Mouse (Mus musculus) Muller cell, postnatal 12 days (primary cell): ENCODE data around the gene Pom121l2.

Experiments used
- DNase-seq: peaks from one replicate; pipeline ENCODE4 v3.0.0-alpha.2; 2015; ENCODE audit errors: inconsistent ontology term

Gene Pom121l2

DNA sequence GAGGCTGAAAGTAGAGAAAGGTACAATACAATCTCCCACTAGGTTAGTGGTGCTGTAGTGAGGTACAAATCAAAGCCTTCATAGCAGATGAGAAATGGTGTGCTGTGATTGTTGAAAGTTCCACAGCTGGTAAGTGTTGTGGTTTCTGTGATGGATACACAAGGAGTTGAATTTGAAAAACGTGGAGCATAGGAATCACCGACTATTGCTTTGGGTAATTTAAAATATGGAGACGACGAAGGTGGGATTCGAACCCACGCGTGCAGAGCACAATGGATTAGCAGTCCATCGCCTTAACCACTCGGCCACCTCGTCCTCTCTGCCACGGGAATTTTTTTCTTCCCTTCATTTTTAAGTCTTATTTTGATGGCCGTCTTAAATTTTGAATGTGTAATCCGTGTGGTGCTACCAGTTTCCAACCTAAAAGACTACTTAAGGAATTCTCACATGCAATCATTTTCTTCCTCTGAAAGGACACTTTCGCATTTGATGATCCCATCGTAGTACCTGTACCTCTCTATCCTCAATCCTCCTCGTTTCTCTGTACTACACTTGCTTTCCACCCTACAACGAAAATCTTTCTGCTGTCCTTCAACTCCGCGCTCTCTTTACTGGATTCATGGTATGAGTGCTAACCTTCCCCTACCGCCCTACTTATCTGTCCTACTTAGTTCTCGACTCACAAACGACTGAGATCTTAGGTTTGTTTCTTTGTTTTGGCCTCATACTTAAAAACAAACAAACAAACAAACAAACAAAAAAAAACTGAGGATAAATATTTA lies 13.2 kb downstream of the Pom121l2 start:
- peak; percentile 54 for DNase-seq

DNA sequence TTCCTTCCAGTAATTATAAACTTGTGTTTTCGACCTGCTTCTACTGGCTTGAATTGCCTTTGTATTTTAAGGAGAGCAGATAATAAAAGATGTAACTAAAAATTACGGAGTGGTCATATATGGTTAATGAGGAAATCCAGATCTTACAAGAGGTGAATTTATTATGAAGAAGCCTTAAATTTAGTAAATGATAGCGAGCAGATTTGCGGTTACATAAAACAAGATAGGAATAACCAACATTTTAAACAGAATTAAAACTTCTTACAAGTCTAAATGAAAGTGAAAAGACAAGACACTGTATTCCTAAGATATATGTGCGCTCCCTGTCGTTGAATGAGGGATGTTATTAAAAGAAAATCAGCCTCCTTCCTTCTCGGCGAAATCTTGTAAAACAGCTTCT lies 13.9 kb downstream of the Pom121l2 start:
- DNase-seq: peak; percentile 38

DNA sequence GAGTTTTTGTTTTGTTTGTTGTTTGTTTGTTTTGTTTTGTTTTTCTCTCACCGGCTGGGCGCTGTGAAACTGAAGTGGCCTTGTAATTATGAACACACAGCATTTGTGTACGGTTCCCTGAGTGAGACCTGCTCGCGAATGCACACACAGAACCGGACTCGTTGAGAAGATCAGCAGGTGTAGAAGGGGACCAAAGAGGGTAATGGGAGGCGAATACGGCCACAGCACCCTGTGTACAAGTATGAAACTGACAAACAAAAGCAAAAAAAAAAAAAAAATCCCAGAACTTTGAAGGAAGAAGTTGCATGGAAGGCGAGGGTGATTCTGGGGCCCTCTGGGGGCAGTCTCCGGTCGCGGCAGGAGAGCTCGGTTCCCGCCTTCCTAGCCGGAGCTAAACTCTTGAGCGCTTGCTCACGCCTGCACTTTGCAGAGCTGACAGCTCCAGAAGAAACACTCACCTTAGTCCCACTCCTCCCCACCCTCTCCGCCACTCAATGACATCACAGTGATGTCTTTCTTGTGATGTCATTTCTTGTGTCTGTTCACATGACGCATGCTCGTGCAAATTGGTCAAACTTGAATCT lies 14.4 kb downstream of the Pom121l2 start:
- peak; percentile 48 for DNase-seq

DNA sequence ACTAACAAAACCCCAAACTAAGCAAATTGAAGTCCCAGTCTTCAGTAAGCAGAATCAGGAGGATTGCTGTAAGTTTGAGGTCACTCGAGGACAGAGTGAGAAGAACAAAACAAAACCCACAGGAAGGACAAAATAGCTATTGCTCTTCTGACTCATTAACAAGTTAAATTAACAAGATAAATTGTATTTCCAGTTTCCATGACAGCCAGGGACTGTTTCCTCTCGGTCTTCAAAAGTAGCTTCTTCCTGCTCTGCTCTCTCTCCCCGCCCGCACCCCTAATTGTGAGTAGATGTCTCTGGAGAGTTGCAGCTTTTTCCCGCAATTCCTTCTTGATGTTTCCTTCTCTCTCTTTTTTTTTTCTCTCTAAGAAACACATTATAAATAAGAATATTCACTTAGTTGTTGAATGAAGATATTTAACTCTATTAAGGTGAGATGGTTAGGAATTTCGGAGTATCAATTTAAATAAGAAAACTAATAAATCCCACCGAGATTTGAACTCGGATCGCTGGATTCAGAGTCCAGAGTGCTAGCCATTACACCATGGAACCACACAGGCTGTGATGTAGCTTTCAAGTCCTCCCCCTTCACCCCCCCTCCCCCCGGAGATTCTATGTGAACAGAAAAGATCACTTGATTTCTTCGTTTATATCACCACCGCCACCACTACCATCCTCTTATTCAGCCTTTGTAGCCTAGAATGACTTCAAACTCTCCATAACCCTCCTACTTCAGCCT lies 15.3 kb downstream of the Pom121l2 start:
- peak; percentile 74 for DNase-seq

DNA sequence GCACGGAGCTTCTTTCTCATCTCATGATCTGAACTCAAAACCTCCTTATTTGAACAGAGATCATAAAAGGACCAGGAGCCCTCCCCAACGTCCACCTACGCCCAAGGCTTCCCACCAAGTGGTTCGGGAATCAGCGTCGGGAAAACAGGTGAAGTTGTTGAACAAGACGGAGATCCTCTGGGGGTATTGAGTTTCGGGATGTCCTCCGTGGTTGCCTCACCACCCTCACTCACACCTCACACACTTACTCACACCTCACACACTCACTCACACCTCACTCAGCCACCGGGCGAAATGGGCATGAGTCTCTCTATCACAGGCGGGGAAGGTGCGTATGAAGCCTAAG lies 15.8 kb downstream of the Pom121l2 start:
- DNase-seq: no peak

DNA sequence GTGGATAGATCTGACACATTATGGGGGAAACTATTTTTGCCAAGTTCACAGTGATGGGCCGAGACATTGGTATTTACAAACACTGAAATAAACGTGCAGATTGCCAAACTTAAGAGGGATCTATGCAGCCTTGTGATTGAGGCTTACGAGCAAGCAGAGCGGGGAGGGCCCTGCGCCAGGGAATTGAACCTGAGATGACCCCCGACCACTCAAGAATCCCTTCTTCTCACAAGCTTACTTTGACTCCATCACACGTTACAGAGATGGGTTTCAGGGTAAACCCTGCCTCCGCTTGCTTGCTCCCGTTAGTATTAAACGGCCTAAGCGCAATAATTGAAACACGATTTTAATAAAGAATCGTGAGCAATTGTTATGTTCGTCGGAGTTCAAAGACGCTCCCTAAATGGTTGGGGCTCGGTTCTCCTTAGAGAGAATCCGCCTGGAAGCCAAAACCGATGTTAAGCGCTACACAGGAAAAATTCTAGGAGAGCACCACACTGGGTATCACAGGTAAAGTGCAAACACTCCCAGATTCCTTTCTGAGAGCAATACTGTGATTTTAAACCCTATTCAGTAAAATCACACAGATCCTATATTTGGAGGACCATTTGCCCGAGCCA lies 16.3 kb downstream of the Pom121l2 start:
- DNase-seq: peak; percentile 16

DNA sequence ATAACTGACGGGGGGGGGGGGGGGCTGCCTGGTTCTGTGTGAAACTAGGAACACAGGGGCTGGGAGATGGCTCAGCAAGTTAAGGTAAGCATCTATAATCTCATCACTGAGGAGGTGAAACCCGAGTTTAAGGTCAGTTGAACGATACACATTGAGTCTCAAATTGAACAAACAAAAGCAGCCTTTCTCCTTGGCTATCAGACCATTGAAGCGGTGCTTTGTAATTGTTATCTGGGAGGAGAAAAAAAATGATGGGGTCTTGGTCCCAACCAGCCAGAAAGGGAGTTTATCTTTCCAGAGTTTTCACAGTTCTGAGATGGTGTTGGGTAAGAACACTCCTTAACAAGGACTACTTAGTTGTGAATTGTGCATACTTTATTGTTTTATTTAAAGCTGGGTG lies 16.8 kb downstream of the Pom121l2 start:
- no peak for DNase-seq

DNA sequence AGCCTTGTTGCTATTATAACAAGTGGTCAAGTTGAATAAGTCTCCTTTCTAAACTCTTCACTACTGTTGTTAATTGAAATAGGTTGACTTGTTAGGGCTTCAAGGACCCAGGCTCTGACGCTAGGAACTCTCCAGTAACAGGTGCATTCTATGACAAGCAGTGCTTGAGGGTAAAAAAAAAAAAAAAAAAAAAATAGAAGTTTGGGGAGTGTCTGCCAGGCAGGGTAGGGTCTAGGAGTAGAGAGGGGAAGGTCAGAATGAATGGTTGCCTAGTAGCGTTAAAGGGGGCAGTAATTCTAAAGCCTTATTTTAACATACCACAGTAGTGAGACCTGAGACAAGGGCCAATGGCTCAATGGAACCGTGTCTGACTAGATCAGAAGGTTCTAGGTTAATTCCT lies 17.4 kb downstream of the Pom121l2 start:
- DNase-seq: no peak

DNA sequence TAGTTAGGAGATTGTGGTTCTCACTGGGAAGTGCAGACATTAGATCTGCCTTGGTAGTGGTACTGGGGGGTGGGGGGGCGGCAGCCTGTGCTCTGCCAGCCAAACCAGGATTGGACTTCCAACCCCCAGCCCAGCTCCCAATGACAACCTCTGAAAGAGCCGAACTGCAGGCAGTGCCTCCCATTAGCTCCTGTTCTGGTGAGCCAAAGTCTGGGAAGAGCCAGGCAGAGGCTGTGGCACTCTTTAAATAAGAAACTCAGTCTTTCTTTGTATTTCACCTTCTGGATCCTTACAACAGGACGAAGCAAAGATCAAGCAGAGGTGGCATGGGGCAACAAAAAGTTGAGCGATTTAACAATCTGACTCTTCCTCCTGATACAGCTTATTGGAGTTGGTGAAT lies 18.2 kb downstream of the Pom121l2 start:
- DNase-seq: no peak

DNA sequence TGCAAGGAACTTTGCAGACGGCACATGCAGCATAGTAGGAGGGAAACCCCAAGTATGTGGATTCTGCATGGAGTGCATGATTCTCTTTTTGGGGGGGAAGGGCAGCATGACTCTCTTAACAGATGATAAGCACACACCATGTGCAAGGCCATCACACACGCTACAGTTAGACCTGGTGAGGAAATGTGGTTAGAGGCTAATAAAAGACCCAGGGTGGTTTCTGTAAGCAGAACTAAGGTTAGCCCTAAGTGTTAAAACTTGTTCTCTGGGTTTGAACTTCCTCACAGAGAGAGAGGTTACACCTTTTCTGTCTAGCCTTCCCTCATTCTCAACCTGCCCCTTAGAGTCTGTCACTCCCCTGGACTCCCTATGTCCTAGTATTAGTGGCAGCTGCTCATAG lies 20.4 kb downstream of the Pom121l2 start:
- no peak for DNase-seq

DNA sequence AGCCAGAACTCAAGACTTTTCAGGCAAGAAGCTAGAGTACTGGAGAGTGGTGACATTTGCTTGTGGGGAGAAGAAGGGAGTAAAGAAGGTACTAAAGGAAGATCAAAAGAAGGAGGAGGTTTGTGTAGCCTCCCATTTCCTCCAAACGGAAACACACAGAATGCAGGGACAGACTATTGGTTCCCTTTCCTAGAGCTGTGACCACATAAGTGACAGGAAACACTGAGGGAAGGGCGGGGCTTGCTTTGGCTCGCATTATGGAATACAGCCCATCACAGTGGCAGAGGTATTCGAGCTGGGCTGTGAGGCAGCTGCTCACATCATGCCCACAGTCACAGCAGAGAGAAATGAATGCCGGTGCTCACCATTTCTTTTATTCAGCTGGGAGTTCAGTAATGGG lies 20.8 kb downstream of the Pom121l2 start:
- no peak for DNase-seq

DNA sequence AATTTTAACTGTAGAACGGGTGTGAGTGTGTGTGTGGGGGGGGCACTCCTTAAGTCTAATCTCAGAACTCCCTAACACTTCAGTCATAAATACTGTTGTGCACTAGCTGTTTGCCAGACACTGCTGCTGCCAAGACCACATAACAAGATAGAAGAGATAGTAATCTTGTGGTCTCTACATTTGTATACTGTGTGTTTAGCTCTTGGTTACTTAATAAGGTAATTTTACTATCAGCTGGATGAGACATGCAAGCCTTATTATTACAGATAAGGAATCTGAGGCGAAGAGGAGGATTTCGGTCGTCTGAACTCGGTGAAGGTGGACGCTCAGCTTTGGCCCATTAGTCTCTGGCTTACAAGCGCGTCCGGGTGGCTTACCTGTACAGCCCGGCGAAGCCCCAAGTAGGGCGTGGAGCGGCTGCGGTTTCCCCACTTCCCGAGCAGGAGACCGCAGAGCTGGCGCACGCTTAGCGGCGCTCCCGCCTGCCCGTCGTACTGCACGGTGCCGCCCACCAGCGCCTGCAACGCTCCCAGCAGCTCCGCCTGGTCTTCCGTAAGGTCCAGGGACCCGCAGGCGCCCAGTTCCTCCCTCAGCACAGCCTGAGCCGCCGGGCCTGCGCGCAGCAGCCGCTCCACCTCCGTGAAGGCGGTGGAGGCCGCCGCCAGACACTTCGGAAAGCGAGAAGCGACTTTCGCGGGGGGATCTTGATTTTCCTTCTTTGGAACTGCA lies 24.8 kb downstream of the Pom121l2 start:
- peak; percentile 61 for DNase-seq

DNA sequence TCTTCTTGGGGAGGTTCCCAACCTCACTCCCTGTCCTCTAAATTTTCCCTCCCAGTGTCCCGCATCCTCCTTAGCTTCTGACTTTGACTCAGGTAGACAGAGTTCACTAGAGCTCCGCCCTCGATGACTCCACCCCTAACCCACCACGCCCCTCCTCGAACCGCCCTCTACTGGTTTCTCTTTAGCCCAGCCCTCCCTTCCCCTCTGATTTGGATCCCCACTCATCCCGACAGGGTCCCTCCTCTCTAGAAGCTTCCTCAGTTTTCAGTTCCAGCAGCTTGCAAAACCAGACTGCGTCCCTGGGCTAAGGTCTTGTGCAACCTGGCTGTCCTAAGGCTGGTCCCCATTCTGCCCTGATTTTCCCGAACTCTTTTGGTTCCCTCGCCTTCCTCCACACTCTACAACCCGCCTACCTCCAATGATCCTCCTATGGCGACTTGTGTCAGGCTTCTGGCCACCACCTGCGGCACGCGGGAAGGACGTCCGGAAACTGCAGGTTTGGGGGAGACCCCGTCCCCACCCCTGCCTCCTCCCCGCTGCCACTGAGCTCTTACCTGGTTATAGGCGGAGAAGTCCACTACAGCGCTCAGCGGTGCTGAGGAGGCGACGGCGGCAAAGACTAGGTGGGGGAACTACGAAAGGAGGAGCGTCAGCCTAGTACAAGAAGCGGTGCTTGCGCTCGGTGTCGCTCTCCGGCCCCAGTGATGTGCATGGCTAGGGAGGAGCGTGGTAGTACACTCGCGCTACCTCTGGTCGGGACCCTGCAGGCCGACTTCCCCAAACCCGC lies 25.5 kb downstream of the Pom121l2 start:
- peak; percentile 70 for DNase-seq

DNA sequence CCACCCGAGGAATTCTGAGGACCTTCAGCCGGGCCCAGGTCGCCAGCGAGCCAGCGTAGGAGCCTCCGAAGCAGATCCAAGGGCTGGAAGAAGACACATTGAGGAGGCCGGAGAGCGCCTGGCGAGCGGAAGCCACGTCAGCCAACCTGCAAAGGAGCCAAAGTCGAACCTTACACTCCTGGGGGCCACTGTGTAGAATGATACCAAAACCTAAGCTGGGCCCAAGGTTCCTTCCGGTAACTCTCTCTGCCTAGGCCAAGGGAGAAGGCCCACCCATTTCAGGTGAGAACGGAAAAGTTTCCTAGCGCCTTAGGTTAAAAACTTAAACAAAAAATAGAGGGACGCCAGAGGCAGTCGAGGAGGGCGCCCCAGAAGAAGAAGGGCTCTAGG lies 26.1 kb downstream of the Pom121l2 start:
- no peak for DNase-seq

DNA sequence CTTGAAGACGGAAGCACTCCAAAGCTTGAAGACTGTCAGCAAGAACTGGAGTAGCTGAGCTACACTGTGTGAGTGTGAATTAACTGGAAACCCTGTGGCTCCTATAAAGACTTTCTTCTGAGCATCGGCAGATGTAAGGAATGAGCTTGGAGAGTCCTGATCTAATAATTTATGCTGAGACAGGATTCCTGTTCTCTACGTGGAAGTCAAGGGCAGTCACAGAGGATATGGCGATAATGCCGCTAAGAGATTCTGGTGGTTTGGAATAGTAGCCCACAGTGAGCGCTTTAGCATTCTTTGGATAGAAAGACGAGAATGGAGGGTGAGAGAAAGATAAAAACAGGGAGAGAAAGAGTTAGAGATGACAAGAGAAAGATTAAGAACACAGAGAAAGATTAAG lies 26.9 kb downstream of the Pom121l2 start:
- no peak for DNase-seq

DNA sequence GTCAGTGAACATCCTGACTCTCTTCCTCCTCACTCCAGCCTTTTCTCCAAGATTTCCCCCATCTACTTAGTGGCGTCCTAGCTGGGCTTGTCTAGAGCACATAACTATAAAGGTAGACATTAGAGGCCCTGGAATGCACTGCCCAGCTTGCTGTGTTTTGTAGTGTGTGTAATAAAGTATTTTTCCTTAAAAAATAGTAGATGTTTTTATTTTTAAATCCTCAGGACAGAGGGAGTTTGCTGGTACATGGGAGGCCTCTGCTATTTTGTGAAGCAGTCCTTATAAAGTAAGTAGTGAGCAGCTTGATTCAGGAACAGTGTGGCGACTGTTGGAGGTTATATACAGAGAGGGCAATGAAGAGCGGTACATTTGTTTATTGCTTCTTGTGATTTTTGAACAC lies 27.7 kb downstream of the Pom121l2 start:
- DNase-seq: no peak

DNA sequence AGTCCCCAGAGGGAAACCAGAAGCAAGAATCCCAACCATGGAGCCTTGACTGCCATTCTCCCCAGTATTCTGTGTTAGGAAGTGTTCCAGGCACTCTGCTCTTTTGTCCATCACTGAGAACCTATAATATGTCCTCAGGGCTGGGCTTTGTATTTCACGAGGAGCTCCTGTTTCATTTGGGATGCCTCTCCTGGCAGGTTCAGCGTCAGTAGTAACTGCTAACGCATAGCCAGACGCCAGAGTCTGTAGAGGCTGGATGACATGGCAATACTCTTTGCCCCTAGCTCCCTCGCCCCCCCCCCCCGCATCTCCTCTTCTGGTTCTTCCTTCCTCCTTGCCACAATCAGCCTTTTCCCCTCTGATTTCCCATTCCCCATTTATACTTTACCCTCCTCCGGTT lies 28.6 kb downstream of the Pom121l2 start, which contains the start of gene Prss16:
Gene Prss16, minus strand, starts transcription at position 101 of the 400 bp plus-strand sequence.
- DNase-seq: no peak

DNA sequence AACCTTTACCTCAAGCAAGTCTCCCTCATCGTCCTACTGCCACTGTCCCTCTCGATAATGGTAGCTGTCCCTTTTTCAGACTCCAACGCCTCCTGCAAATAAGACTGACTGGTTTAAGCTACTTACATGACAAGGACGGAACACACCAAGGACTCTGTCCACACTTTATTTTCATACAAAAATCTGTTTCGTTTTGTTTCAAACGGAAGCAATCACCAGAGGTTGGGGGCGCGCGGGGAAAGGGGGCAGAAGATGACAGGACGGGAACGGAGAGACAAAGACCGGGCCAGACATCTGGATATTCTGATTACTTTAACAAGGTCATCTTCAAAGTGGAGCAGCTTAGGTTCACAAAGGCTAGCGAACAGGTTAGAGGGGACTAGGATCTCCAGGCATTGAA lies 32.7 kb downstream of the Pom121l2 start:
- no peak for DNase-seq

DNA sequence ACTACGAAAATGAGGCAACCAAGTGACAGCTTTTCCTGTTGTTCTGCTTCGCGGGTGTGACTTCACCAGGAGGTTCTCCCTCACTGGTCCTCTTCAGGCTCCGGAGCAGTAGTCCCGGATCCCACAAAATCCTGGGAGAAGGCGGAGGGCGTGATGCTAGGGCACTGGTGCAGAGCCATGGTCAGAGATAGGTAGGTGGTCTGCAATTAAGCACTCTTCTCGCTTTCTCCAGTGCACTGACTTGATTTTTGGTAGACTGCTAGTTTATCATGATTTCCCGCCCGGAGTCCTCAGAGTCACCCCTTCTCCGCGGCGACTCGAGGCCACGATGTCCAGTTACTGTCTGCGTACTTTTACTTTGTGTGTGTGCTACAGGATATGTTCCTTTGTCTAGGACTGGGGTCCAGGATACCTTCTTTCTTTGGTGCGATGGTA lies 33.4 kb downstream of the Pom121l2 start:
- DNase-seq: no peak

DNA sequence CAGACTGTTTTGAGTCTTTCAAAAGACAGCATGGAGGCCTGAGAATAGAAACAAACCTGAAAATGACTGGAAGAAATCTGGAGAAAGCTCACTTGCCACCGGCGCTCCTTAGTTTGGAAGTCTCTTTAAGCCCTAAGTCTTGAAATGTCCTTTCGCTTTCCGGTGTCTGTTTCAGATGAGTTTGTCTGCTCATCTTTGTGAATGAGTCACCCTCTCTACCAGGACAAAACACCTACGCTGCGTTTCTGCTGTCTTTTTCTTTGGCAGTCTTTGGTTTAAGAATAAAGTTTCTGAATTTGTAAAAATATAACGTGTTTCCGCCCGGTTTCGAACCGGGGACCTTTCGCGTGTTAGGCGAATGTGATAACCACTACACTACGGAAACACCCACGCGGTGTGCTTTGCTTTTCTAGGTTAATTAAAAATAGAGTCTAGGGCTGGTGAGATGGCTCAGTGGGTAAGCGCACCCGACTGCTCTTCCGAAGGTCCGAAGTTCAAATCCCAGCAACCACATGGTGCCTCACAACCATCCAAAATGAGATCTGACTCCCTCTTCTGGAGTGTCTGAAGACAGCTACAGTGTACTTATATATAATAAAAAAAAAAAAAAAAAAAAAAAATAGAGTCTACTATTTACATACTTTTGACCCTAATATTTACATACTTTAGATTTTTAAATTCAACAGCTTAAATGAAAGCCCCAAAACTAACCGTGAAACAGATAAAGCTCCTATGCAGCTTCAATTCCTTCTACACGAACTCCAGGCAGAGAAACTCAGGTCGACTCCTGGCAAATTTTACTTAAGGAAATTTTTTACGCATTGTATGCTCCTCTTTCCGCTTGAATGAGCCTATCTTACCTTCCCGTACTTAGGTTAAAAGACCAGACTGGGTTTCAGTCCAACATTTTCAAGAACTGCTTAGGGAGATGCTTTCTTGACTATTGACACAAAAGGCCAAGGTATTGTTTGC lies 34.8 kb downstream of the Pom121l2 start:
- DNase-seq: peak; percentile 78
